Mouse (Mus musculus): Measurements from ENCODE around the gene Aunip.

Gene Aunip

GRCm38 (mm10) chr4:134516981-134517380 lies 6.2 kb downstream of the Aunip start:
- DNase-seq: no peak

GRCm38 (mm10) chr4:134517719-134518118 lies 6.9 kb downstream of the Aunip start:
- no peak for DNase-seq

- no peak for DNase-seq
Measured at GRCm38 (mm10) chr4:134518541-134518940, 7.7 kb downstream of the Aunip start.

GRCm38 (mm10) chr4:134519281-134519680 lies 8.5 kb downstream of the Aunip start:
- no peak for DNase-seq

- DNase-seq: no peak
Measured at GRCm38 (mm10) chr4:134523447-134523846, 12.6 kb downstream of the Aunip start.

- no peak for DNase-seq
Measured at GRCm38 (mm10) chr4:134525806-134526205, 15.0 kb downstream of the Aunip start.

- DNase-seq: no peak
Measured at GRCm38 (mm10) chr4:134526220-134526619, 15.4 kb downstream of the Aunip start.

- peak; percentile 58 for DNase-seq
Measured at GRCm38 (mm10) chr4:134532928-134533327, 22.1 kb downstream of the Aunip start.

- DNase-seq: no peak
Measured at GRCm38 (mm10) chr4:134533421-134533820, 22.6 kb downstream of the Aunip start.

GRCm38 (mm10) chr4:134534124-134534886 lies 23.5 kb downstream of the Aunip start:
- peak; percentile 82 for DNase-seq

- peak; percentile 99 for DNase-seq
Measured at GRCm38 (mm10) chr4:134534932-134535786, 24.4 kb downstream of the Aunip start, which contains the start of gene Mtfr1l. Mtfr1l (minus strand) TSS chr4:134535387.

- no peak for DNase-seq
Measured at GRCm38 (mm10) chr4:134535787-134536151, 25.0 kb downstream of the Aunip start.

- no peak for DNase-seq
Measured at GRCm38 (mm10) chr4:134538997-134539580, 28.3 kb downstream of the Aunip start.

GRCm38 (mm10) chr4:134542726-134543125 lies 31.9 kb downstream of the Aunip start:
- DNase-seq: no peak

GRCm38 (mm10) chr4:134543261-134543660 lies 32.5 kb downstream of the Aunip start:
- peak; percentile 95 for DNase-seq

- peak; percentile 64 for DNase-seq
Measured at GRCm38 (mm10) chr4:134546814-134547705, 36.3 kb downstream of the Aunip start.

GRCm38 (mm10) chr4:134548169-134548938 lies 37.6 kb downstream of the Aunip start:
- peak; percentile 66 for DNase-seq

- no peak for DNase-seq
Measured at GRCm38 (mm10) chr4:134549899-134550298, 39.1 kb downstream of the Aunip start.

- peak; percentile 85 for DNase-seq
Measured at GRCm38 (mm10) chr4:134551494-134552316, 40.9 kb downstream of the Aunip start, which contains the start of gene Selenon. Selenon (minus strand) TSS chr4:134552166.

GRCm38 (mm10) chr4:134553631-134554030 lies 42.8 kb downstream of the Aunip start:
- no peak for DNase-seq

Measured in lung, postnatal 10 days (tissue).